Comparison of ENCODE assay signal across 24 mouse cellular contexts in genomic region chr7:67320359-67320758, GRCm38 (mm10). TPM values are rescaled to one million over a fixed set of nuclear protein-coding genes. Genes with fewer than 3 reads are reported as not detected.
DNase-seq lines count a peak whose midpoint lies in the region; ATAC-seq and TF ChIP-seq lines count a peak whose summit lies in the region.
"Had no signal": no experiment of that assay in that cellular context is flagged by ENCODE, and none has a peak within 500 bp of the region (broad histone marks: within the 10 kb centered on the region; RNA-seq: fewer than 3 reads in every experiment).

No protein-coding gene starts in this region.

- no peak for TF ChIP-seq CTCF in CH12.LX (conservative IDR thresholded peaks at IDR 0.05 in 1 of 2, IDR thresholded peaks at IDR 0.05 in 1 of 2; ENCODE audit: low read depth in 2 of 2, low read length in 2 of 2)

- peak; percentile 17 for DNase-seq in embryonic facial prominence, embryonic 11.5 days (ENCODE audit: low spot score)
- DNase-seq in embryonic facial prominence, embryonic 10.5 days (ENCODE audit: low spot score): no peak
- peak; percentile 49 for DNase-seq in CH12.LX (ENCODE audit: extremely low read depth)
- DNase-seq in fibroblast of lung, adult 2 months (ENCODE audit: low read depth): peak; percentile 23
- DNase-seq in right cerebral cortex, postnatal 4 days: no peak
- DNase-seq in lung, postnatal 14 days: no peak
- no peak for DNase-seq in cerebellum, postnatal 10 days
- DNase-seq: adrenal gland, adult 2 months; adrenal gland, postnatal 25 days; cerebellum, adult 8-10 months; cerebellum, postnatal 25 days; gastrocnemius, postnatal 10 days; heart, adult 18-20 months; heart, postnatal 10 days; heart, postnatal 4 days; kidney, adult 18-20 months had no signal

- no peak for TF ChIP-seq RAD21 in CH12.LX (IDR thresholded peaks at IDR 0.05; ENCODE audit: low read depth, low read length)

- H3K27ac ChIP-seq in embryonic facial prominence, embryonic 11.5 days (replicated peaks; ENCODE audit: low read depth, low read length): no peak overlapping the region
- no peak overlapping the region for H3K27ac ChIP-seq in embryonic facial prominence, embryonic 10.5 days (replicated peaks)
- peak overlapping the region; percentile 45 for H3K27ac ChIP-seq in CH12.LX (ENCODE audit: insufficient read depth, low read depth)
- H3K27ac ChIP-seq: embryonic facial prominence, embryonic 15.5 days; forebrain, embryonic 15.5 days; heart, embryonic 10.5 days; hindbrain, embryonic 13.5 days; hindbrain, postnatal 0 days; intestine, embryonic 15.5 days had no signal

- H3K4me3 ChIP-seq in embryonic facial prominence, embryonic 11.5 days (ENCODE audit: low read depth, low read length): no peak overlapping the region
- H3K4me3 ChIP-seq in embryonic facial prominence, embryonic 10.5 days: no peak overlapping the region
- H3K4me3 ChIP-seq in CH12.LX (replicated peaks in 1 of 3; ENCODE audit: low read depth in 2 of 3, low read length in 2 of 3, poor library complexity in 1 of 3): no peak overlapping the region
- H3K4me3 ChIP-seq: embryonic facial prominence, embryonic 15.5 days; erythroblast, embryonic 14.5 days; forebrain, embryonic 15.5 days; heart, embryonic 10.5 days; hindbrain, embryonic 13.5 days; intestine, embryonic 15.5 days had no signal

- 65% methylated on average over 1 of the region's 1 CpGs for WGBS in embryonic facial prominence, embryonic 11.5 days
- WGBS in embryonic facial prominence, embryonic 10.5 days: 74% methylated on average over 1 of the region's 1 CpGs

- no peak for ATAC-seq in embryonic facial prominence, embryonic 11.5 days (replicated peaks; ENCODE audit: insufficient number of reproducible peaks, low FRiP score, low TSS enrichment, low read depth)
- ATAC-seq: CD4-positive, CD25-positive, alpha-beta regulatory T cell, adult 4 months; forebrain, embryonic 15.5 days; hindbrain, postnatal 0 days; intestine, embryonic 15.5 days had no signal

- no peak for TF ChIP-seq POLR2A in CH12.LX (IDR thresholded peaks at IDR 0.05; ENCODE audit: low read depth, low read length)

- no peaks in the 10 kb centered on the region for H3K27me3 ChIP-seq in embryonic facial prominence, embryonic 11.5 days (ENCODE audit: control insufficient read depth, insufficient read depth, low read length)
- H3K27me3 ChIP-seq in embryonic facial prominence, embryonic 10.5 days (replicated peaks; ENCODE audit: low read depth, poor library complexity, severe bottlenecking): no peaks in the 10 kb centered on the region
- no peaks in the 10 kb centered on the region for H3K27me3 ChIP-seq in CH12.LX (replicated peaks)
- H3K27me3 ChIP-seq: embryonic facial prominence, embryonic 15.5 days; forebrain, embryonic 15.5 days; hindbrain, embryonic 13.5 days; intestine, embryonic 15.5 days had no signal

- in situ Hi-C loops in CH12.LX (cut with MboI; ENCODE audit: low pct_ligation_motif_present, low pct_unique_long_range_greater_than_20kb, low sequenced_read_pairs): no loop called here

- H3K9me3 ChIP-seq in embryonic facial prominence, embryonic 11.5 days (replicated peaks; ENCODE audit: control insufficient read depth, low read length): no peaks in the 10 kb centered on the region
- H3K9me3 ChIP-seq in embryonic facial prominence, embryonic 10.5 days: no peaks in the 10 kb centered on the region
- no peaks in the 10 kb centered on the region for H3K9me3 ChIP-seq in CH12.LX (replicated peaks; ENCODE audit: low read length)
- H3K9me3 ChIP-seq: embryonic facial prominence, embryonic 15.5 days; forebrain, embryonic 15.5 days; heart, embryonic 10.5 days; hindbrain, embryonic 13.5 days; intestine, embryonic 15.5 days had no signal

- dilution Hi-C loops in CH12.LX (cut with MboI; ENCODE audit: extremely low pct_ligation_motif_present, extremely low pct_unique_long_range_greater_than_20kb, low sequenced_read_pairs): no loop called here

- no peak overlapping the region for H3K4me2 ChIP-seq in embryonic facial prominence, embryonic 11.5 days (ENCODE audit: low read depth, low read length)
- no peak overlapping the region for H3K4me2 ChIP-seq in CH12.LX (ENCODE audit: insufficient read depth, low read depth, poor library complexity, severe bottlenecking)
- H3K4me2 ChIP-seq: embryonic facial prominence, embryonic 15.5 days; forebrain, embryonic 15.5 days; hindbrain, embryonic 13.5 days; intestine, embryonic 15.5 days had no signal

- peaks cover 49% of the 10 kb centered on the region for H3K79me2 ChIP-seq in CH12.LX (replicated peaks; ENCODE audit: control insufficient read depth, extremely low read depth, insufficient read depth, poor library complexity, severe bottlenecking)

- TF ChIP-seq EP300 in CH12.LX (IDR thresholded peaks at IDR 0.05; ENCODE audit: low read length): peak; percentile 82

- H3K4me1 ChIP-seq in embryonic facial prominence, embryonic 11.5 days (ENCODE audit: control insufficient read depth, insufficient read depth, low read length): no peaks in the 10 kb centered on the region
- no peaks in the 10 kb centered on the region for H3K4me1 ChIP-seq in embryonic facial prominence, embryonic 10.5 days
- peaks cover 6 to 28% of the 10 kb centered on the region in 2 experiments; a peak in 3 of 4 replicates for H3K4me1 ChIP-seq in CH12.LX (ENCODE audit: control insufficient read depth in 1 of 2, insufficient read depth in 2 of 2)
- H3K4me1 ChIP-seq: embryonic facial prominence, embryonic 15.5 days; forebrain, embryonic 15.5 days; heart, embryonic 10.5 days; hindbrain, embryonic 13.5 days; intestine, embryonic 15.5 days had no signal

- no peaks in the 10 kb centered on the region for H3K36me3 ChIP-seq in embryonic facial prominence, embryonic 11.5 days (replicated peaks; ENCODE audit: control insufficient read depth, insufficient read depth, low read depth, low read length)
- peaks cover under 1% of the 10 kb centered on the region for H3K36me3 ChIP-seq in embryonic facial prominence, embryonic 10.5 days (replicated peaks)
- H3K36me3 ChIP-seq in CH12.LX (replicated peaks in 1 of 2; ENCODE audit: control insufficient read depth in 1 of 2, insufficient read depth in 1 of 2, low read length in 1 of 2): peaks cover 5 to 25% of the 10 kb centered on the region in 2 experiments
- H3K36me3 ChIP-seq: embryonic facial prominence, embryonic 15.5 days; forebrain, embryonic 15.5 days; heart, embryonic 10.5 days; hindbrain, embryonic 13.5 days; intestine, embryonic 15.5 days had no signal

- no peak overlapping the region for H3K9ac ChIP-seq in embryonic facial prominence, embryonic 11.5 days (replicated peaks; ENCODE audit: low read length)
- no peak overlapping the region for H3K9ac ChIP-seq in CH12.LX (ENCODE audit: insufficient read depth, low read depth)
- H3K9ac ChIP-seq: embryonic facial prominence, embryonic 15.5 days; forebrain, embryonic 15.5 days; hindbrain, embryonic 13.5 days; intestine, embryonic 15.5 days had no signal

TF ChIP-seq in CH12.LX, 34 proteins besides CTCF, POLR2A, EP300 and RAD21 (continues in another document):
- no peak for TF ChIP-seq SMC3 (IDR thresholded peaks at IDR 0.05; ENCODE audit: low read depth, low read length)
- TF ChIP-seq RCOR1 (conservative IDR thresholded peaks at IDR 0.05; ENCODE audit: low read depth, low read length): peak; percentile 37; the same call in 1 of the 2 replicates
- TF ChIP-seq PAX5 (IDR thresholded peaks at IDR 0.05; ENCODE audit: low read length): no peak
- no peak for TF ChIP-seq ZC3H11A (IDR thresholded peaks at IDR 0.05; ENCODE audit: low read depth, low read length)
- no peak for TF ChIP-seq MAZ (IDR thresholded peaks at IDR 0.05; ENCODE audit: low read depth, low read length)
- TF ChIP-seq BHLHE40 (IDR thresholded peaks at IDR 0.05; ENCODE audit: low read depth, low read length): peak; percentile 54; the same call in 1 of the 2 replicates
- TF ChIP-seq MAFK (IDR thresholded peaks at IDR 0.05; ENCODE audit: insufficient replicate concordance, low read length): 0 out of 2 replicates have a peak, but pooled peaks have one; percentile 24
- TF ChIP-seq MAX (IDR thresholded peaks at IDR 0.05; ENCODE audit: low read length): peak; percentile 21; the same call in 1 of the 2 replicates
- TF ChIP-seq ZNF384 (IDR thresholded peaks at IDR 0.05; ENCODE audit: low read depth, low read length): no peak
- peak; percentile 82 for TF ChIP-seq JUND (conservative IDR thresholded peaks at IDR 0.05; ENCODE audit: low read depth, low read length)
- TF ChIP-seq GABPA (IDR thresholded peaks at IDR 0.05; ENCODE audit: insufficient replicate concordance, low read depth, low read length): no peak
- no peak for TF ChIP-seq USF1 (IDR thresholded peaks at IDR 0.05; ENCODE audit: low read depth, low read length)
- no peak for TF ChIP-seq ZMIZ1 (IDR thresholded peaks at IDR 0.05; ENCODE audit: low read depth, low read length)
- TF ChIP-seq CHD1 (IDR thresholded peaks at IDR 0.05; ENCODE audit: low read depth, low read length): no peak
- no peak for TF ChIP-seq MXI1 (IDR thresholded peaks at IDR 0.05; ENCODE audit: low read depth, low read length)
- no peak for TF ChIP-seq ZKSCAN1 (IDR thresholded peaks at IDR 0.05; ENCODE audit: borderline replicate concordance, low read depth, low read length)
- TF ChIP-seq NELFE (IDR thresholded peaks at IDR 0.05; ENCODE audit: low read depth, low read length): no peak
- no peak for TF ChIP-seq HCFC1 (IDR thresholded peaks at IDR 0.05; ENCODE audit: low read depth, low read length)
- no peak for TF ChIP-seq ELF1 (IDR thresholded peaks at IDR 0.05; ENCODE audit: low read depth, low read length)
- no peak for TF ChIP-seq TCF12 (IDR thresholded peaks at IDR 0.05; ENCODE audit: low read depth, low read length)
- no peak for TF ChIP-seq UBTF (IDR thresholded peaks at IDR 0.05; ENCODE audit: low read depth, low read length)
- no peak for TF ChIP-seq KAT2A (IDR thresholded peaks at IDR 0.05; ENCODE audit: insufficient replicate concordance, low read length)
- peak; percentile 68; the same call in 1 of the 2 replicates for TF ChIP-seq MEF2A (IDR thresholded peaks at IDR 0.05; ENCODE audit: borderline replicate concordance, low read depth, low read length)
- TF ChIP-seq NRF1 (IDR thresholded peaks at IDR 0.05; ENCODE audit: low read depth, low read length): no peak
- peak; percentile 71 for TF ChIP-seq JUN (IDR thresholded peaks at IDR 0.05; ENCODE audit: insufficient read depth, low read depth, low read length)
- TF ChIP-seq IRF4 (IDR thresholded peaks at IDR 0.05; ENCODE audit: low read depth, low read length): peak; percentile 86
- TF ChIP-seq SIN3A (IDR thresholded peaks at IDR 0.05; ENCODE audit: low read length): no peak

RNA-seq across cellular contexts. Expression of gene Mef2a, which starts 52.3 kb away (rescaled TPM):
- polyA plus RNA-seq in embryonic facial prominence, embryonic 11.5 days (2014; fragmentation: Nextera tagmentation; extraction: Ambion mirVana): 23.3 and 29.4 TPM in 2 replicates
- polyA plus RNA-seq in embryonic facial prominence, embryonic 10.5 days (2016; fragmentation: Nextera tagmentation; extraction: Ambion mirVana): 24.8 and 25.1 TPM in 2 replicates
- total RNA-seq in CH12.LX (2012; rRNA removed) (42.2 and 43.5 TPM in 2 replicates), CH12.LX (2014; rRNA removed) (36.7 and 40.1 TPM in 2 replicates)
- 94.6 and 100 TPM in 2 replicates for polyA plus RNA-seq in CH12.LX (2012; ENCODE audit: insufficient read length, low read depth)

Comparison
In these comparisons a context has a peak if more than half of its experiments do, and no peak if none do; other contexts are left out.
1. DNase-seq: peak in embryonic facial prominence, embryonic 11.5 days (single experiment), CH12.LX (single experiment) and fibroblast of lung, adult 2 months (single experiment); none in embryonic facial prominence, embryonic 10.5 days (single experiment), right cerebral cortex, postnatal 4 days (single experiment), lung, postnatal 14 days (single experiment) and cerebellum, postnatal 10 days (0 of 2).